Mouse (Mus musculus) ES-E14 (cell line): Measurements from ENCODE around the gene Pmvk.

Source experiments
- HCFC1 ChIP-seq: IDR thresholded peaks from 2 replicates; pipeline ENCODE4 v1.6.1; 2012; ENCODE audit warnings: low read length, inconsistent platforms, borderline replicate concordance; ENCODE audit not compliant: insufficient read depth
- MAFK ChIP-seq: IDR thresholded peaks from 2 replicates; pipeline ENCODE4 v1.6.1; 2014; ENCODE audit warnings: mild to moderate bottlenecking, low read depth, low read length, inconsistent platforms; ENCODE audit not compliant: insufficient read depth
- ZNF384 ChIP-seq: IDR thresholded peaks from 2 replicates; pipeline ENCODE4 v1.6.1; 2012; ENCODE audit warnings: low read depth, low read length, inconsistent platforms

DNA sequence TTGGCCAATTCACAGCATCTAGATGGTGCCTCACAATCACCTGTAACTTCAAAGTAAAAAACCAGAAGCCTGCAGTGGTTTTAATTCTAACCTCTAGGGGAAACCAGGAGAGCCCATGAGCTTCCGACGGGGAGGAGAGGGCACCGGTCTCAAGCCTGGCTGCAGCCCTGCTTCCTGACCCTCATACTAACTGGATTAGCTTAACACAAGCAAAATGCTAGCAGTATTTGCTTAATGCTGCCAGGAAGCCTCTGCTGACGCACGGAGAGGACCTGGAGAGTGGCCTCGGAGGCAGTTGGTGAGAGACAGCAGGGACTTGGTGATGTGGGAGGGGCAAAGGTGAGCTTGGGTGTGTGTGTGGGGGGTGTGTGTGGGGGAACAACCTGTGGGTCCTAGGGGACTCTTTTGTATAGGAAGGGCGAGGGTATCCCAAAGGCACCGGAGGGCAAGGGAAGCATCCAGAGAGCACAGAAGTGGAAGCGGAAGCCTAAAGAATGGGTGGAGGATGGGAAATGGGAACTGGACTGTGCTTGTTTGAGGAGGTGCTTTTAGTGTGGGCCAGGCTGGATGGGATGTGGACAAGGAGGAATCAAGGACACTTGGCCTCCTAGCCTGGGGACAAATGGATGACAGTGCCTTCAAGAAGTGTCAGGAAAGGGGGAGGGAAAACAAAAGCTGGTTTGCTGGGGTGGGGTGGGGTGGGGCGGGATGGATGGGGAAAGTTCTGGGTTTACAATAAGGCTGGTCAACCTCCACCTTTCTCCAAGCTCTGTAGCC is at the start of gene Pmvk:
- TF ChIP-seq MAFK (no peak), ZNF384 (no peak), HCFC1 (no peak)
